Mouse (Mus musculus): ENCODE data around the gene Alx3.

DNA sequence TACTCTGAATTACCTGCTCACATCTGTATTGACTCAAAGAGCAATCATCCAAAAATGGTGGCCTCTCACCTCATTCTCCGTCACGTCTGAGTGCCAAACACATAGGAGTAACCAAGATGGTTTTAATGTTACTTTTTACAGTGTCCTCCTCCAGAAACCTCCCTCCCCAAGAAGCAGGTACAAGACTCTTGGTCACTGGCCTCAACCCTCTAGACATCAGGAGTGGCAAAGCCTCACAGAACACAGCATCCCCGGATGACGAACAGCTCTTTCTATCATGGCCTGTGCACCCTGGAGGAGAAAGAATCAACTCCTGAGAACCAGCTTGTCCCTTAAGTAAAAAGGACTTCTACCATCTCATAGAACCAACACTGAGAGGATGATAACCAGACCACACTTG, 38.0 kb downstream of the Alx3 start:
- TF ChIP-seq CTCF (IDR thresholded peaks at IDR 0.05) (no peak), EP300 (IDR thresholded peaks at IDR 0.05) (no peak)

All from lung, postnatal 0 days (tissue).